Mouse (Mus musculus) gastrocnemius, postnatal 36 days (tissue): ENCODE data around the gene Snx33. TPM values are rescaled to one million over a fixed set of nuclear protein-coding genes. Genes with fewer than 3 reads are reported as not detected.
"Not testable (repeated sequence)": the region's sequence is repeated elsewhere in the genome, so short reads cannot be mapped to it uniquely, and the experiment has no call there.

Source experiments
- DNase-seq, 2 experiments: peaks; one replicate each; pipeline ENCODE4 v3.0.0; 2022
- intact Hi-C: fragments of 180-260 bp; cut with DNase I; formaldehyde crosslinking; loops from one replicate; pipeline ENCODE4 v1.15.1; 2025
- total RNA-seq, 2 experiments: library from RNA; stranded (reverse); gene quantifications; 2 replicates each; pipeline ENCODE4 v1.2.3; 2021

Gene Snx33
- total RNA-seq, 2 experiments from 2014 or later, result 3.9 to 4.0 TPM

DNA sequence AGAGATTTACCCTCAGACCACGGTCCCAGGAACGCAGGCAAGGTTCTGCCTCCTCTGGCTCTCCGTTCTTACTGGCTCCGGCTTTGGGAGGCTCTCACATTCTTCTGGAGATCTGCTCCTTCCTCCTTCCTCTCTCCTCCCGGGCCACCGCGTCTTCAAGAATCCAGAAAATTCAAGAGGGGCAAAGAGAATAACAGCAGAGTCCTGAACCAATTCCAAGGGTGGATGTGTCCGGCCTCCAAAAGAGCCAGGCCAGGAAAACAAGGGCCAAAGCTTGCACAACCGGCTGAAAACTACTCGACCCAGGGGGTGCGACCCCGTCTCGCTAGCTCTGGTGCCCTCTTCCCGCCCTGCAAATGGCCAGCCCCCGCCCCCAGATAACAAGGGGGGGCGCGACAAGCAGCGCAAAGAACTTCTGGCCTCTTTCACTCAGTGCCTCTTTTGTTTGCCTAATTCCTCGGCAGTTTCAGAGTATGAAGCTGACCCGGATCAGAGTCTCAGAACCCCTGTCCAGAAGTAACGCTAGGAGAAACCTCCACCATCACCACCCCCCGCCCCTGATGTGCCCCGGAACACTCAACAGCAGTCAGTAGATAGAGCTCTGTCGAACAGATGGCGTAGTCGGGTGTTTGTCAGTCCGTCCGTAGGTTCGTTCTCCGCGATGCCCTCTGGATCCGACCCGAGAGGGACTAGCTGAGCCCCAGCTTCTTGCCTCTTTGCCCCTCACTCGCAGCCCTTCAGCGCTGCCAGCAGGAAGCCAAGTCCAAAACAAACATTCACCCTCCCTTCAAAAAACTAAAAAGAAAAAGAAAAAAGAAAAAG, 769 bp downstream of the Snx33 start:
- peak in 1 of 2 experiments; percentile 44 for DNase-seq
- intact Hi-C loops, result loop anchor here (5.0 kb wide), 2 partner anchors 35 to 205 kb away; partner anchors contain the start of gene Man2c1

- no peak for DNase-seq
- intact Hi-C loops, result loop anchor here (5.0 kb wide), 2 partner anchors 34 to 206 kb away; partner anchors contain the start of gene Man2c1
These were observed 1.8 kb downstream of the Snx33 start for GRCm38 (mm10) chr9:56926387-56926786.

- intact Hi-C loops, result loop anchor here (5.0 kb wide), 2 partner anchors 34 to 206 kb away; partner anchors contain the start of gene Man2c1
- no peak for DNase-seq
These were observed 2.2 kb downstream of the Snx33 start for GRCm38 (mm10) chr9:56926025-56926360.

GRCm38 (mm10) chr9:56925291-56926024, 2.7 kb downstream of the Snx33 start:
- DNase-seq, result no peak
- intact Hi-C loops, result loop anchor here (5.0 kb wide), 2 partner anchors 33 to 207 kb away; partner anchors contain the start of gene Man2c1

GRCm38 (mm10) chr9:56924651-56925027, 3.5 kb downstream of the Snx33 start:
- intact Hi-C loops, result loop anchor here (5.0 kb wide), 2 partner anchors 32 to 208 kb away; partner anchors contain the start of gene Man2c1
- DNase-seq, result peak; percentile 83 to 85

DNA sequence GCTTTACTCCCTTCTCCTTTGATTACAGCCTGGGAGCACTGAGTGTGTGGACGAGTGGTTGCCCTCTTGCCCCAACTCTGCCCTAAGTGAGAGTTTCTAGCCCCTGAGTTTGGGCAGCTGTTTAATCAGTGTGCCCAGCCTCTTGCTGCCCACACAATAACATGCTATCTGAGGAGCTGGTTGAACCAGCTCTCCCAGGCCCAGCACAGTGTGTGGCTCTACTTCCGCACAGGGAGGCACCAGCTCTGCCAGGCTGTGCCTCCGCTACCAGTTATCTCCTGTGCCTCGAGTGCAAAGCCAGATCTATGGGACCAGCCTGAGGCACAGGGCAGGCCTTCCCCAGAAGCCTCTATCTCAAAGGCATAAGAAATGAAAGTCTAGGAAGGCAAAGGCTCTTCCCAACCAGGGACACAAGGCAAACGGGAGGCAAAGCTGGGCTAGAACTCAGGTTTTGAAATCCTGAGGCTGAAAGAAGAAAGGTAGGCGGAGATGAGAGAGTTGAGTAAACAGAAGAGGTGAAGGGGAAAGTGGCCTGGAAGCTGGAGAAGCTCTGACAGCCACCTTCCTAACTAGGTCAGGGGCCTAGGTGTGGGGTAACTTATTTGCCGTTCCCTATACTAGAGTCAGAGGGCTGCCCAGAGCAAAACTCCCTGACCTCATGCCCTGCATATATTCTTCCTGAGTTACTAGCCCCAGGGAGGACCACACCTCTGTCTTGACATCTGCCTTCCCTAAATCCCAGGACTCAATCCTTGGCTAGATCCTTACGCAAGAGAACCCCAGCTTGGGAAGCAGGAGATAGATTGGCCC, 4.1 kb downstream of the Snx33 start:
- intact Hi-C loops, result no loop called here
- DNase-seq, result no peak

- DNase-seq, result no peak
- intact Hi-C loops, result no loop called here
These were observed 5.4 kb downstream of the Snx33 start for GRCm38 (mm10) chr9:56922746-56923145.

GRCm38 (mm10) chr9:56918466-56918865, 9.7 kb downstream of the Snx33 start:
- intact Hi-C loops, result no loop called here

GRCm38 (mm10) chr9:56917131-56917530, 11.0 kb downstream of the Snx33 start:
- DNase-seq, result no peak
- intact Hi-C loops, result no loop called here

More at GRCm38 (mm10) chr9:56918466-56918865, 9.7 kb downstream of the Snx33 start:
- DNase-seq, result no peak

DNA sequence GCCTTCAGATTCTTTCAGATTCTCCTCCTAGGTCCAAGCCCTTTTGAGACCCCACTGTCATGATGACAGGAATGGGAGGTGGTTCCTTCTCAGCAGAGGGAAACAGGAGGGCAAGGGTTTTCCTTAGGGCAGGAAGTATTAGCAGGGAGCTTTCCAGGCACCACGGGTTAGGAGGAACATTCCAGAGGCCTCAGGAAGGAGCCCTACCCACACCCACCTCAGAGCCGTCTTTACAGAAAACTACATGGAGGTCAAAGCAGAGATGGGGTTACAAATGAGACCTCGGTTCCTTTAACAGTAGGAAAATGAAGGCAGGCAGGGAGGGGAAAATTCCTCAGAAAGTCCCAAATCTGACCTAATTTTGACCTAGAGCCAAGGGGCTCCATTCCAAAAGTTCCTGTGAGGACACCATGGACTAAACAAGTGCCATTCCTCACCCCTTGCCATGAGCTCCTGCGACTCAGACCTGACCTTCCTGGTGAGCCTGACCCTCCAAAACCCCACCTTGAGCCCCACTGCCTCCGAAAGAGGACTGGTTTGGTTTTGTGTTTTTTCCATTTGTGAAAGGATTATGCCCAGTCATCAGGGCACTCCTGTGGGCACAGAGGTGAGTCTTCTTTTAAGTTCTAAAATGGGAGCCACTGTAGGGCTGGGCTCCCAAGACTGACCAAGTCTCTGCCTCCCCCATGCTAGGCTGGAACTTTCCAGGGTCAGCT, 12.3 kb downstream of the Snx33 start:
- peak; percentile 13 to 59 for DNase-seq
- intact Hi-C loops, result no loop called here

DNA sequence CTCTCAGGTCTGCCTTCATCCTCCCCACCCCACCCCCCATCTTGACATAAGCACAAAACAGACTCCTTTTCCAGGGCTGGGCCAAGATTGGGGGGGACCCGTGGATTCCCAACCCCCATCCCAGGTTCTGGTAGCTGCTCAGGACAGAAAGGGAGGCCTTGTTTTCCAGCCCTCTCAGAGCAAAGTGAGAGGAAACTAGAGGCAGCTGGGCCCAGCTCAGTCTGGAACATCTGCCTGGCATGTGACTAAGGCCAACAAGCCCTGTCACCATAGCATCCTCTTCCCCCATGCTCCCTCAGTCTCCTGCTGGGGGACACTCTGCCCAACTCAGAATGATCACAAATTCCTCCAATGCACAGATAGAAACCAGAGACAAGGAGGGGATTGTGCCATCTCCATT, 13.1 kb downstream of the Snx33 start:
- peak in 1 of 2 experiments; percentile 11 for DNase-seq
- intact Hi-C loops, result no loop called here

GRCm38 (mm10) chr9:56913991-56914390, 14.2 kb downstream of the Snx33 start:
- intact Hi-C loops, result no loop called here
- peak; percentile 35 to 42 for DNase-seq

DNA sequence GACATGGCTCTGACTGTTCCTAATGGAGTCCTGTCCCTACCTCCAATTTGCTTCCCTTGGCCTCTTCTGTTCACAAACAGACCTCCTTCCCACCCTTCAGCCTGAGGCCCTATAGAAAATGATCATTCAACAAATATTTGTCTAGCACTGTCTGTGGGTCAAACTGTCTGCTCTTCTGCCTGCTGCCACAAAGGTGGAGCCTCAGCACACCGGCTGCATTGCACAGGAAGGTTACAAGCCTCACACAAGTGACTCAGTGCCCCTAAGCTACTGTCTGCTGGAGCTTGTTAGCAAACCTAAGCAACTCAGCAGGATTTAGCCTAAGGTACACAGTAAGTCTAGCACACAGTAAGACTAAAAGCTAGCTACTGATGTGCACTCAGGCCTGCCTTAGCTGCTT, 17.2 kb downstream of the Snx33 start:
- no peak for DNase-seq
- intact Hi-C loops, result no loop called here

- intact Hi-C loops, DNase-seq: not testable (repeated sequence)
These were observed 18.2 kb downstream of the Snx33 start for GRCm38 (mm10) chr9:56909991-56910390.

- DNase-seq, result peak in 1 of 2 experiments; percentile 20
- intact Hi-C loops, result no loop called here
These were observed 20.6 kb downstream of the Snx33 start for GRCm38 (mm10) chr9:56907549-56907948.

DNA sequence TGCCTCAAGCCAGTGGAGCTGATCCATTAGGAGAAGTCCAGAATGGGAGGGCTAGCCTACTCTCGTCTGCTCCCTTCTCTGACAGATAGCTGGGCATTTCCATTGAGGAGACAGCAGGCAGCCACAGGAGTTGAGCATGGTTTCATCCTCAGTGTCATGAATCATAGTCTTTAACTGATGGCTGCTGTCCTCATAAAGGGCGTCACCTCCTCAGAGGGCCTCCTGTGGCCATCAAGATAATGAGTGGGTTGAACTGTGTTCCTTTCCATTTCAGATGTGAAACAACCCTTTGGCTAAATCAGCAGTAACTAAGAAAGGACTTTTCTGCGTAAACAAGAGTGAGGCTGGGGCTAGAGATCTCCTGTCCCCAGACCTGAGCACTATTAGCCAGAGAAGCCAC, 24.5 kb downstream of the Snx33 start:
- intact Hi-C loops, result no loop called here
- no peak for DNase-seq

DNA sequence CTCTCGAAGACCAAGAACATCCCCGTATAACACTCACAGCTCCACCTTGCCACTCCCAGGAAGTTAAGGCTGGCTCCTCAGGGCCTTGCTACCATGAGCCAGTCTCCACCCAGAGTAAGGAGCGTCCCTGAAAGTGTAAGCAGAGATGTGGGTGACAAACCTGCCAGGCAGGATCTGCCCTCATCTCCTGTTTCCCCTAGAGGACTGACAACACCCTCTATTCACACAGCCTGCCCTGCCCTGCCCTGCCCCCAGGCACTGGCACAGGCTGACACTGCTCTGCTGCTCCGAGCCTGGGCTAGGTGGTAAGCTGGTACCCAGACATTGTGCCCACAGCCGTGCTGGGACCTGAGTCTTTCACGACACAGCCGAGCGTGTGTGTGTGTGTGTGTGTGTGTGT, 27.0 kb downstream of the Snx33 start:
- intact Hi-C loops, result no loop called here
- peak in 1 of 2 experiments; percentile 26 for DNase-seq

- intact Hi-C loops, result no loop called here
- DNase-seq, result peak in 1 of 2 experiments; percentile 15
These were observed 27.6 kb downstream of the Snx33 start for GRCm38 (mm10) chr9:56900571-56900970.

- intact Hi-C loops, result no loop called here
- no peak for DNase-seq
These were observed 28.1 kb downstream of the Snx33 start for GRCm38 (mm10) chr9:56900060-56900459.

DNA sequence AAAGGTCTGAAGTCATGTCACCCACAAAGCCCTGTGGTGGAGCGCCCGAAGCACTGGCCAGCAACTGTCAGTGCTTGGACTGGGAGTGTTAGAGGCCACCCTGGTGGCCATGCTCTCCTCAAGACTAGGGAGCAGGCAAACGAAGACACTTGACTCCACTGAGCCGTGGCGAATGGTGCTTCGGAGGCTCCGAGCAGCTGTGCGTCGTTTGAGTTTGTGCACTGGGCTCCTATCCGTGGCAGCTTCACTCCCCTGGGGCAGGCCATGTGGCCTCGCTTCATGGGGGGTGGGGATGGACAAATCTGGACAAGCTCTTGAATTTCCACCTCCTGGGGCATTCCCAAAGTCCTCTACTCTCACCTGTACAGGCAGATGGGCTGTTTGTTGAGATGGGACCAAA, 28.8 kb downstream of the Snx33 start:
- intact Hi-C loops, result loop anchor here (10.0 kb wide), 1 partner anchor 325 kb away; no protein-coding TSS in a partner anchor
- DNase-seq, result no peak
